9 mouse cellular contexts compared by ENCODE assay signal in the genomic region with DNA sequence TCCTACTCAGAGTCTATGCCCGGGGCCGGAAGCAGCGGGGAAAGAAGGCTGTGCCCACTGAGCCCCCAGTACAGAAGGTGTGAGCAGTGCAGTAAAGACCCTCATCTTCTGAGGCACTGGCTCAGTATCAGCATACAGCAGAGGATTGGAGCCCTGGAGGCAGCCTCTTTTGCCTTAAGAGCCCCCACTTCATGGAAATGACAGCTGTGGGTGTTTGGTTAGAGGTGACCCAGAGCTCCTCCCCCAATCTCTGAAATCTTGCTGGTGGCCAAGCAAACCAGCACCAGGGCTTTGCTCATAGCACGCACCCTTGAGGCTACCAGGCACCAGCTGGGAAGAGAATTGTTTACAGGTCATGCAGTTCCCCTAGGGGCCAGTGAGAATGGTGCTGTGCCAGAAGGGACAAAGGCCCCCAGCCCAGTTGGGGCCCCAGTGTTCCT. TPM values are rescaled to one million over a fixed set of nuclear protein-coding genes. Genes with fewer than 3 reads are reported as not detected.
DNase-seq lines count a peak whose midpoint lies in the region; ATAC-seq and TF ChIP-seq lines count a peak whose summit lies in the region.
"Had no signal": no experiment of that assay in that cellular context is flagged by ENCODE, and none has a peak within 500 bp of the region (broad histone marks: within the 10 kb centered on the region; RNA-seq: fewer than 3 reads in every experiment).

No protein-coding gene starts in this region.

- H3K36me3 ChIP-seq in heart, embryonic 11.5 days (ENCODE audit: control insufficient read depth, insufficient read depth, low read length) = peaks cover 44% of the 10 kb centered on the region
- peaks cover 55% of the 10 kb centered on the region for H3K36me3 ChIP-seq in stomach, embryonic 15.5 days
- H3K36me3 ChIP-seq in stomach, postnatal 0 days (ENCODE audit: control insufficient read depth, insufficient read depth, low read length) = peaks cover 40% of the 10 kb centered on the region
- peaks cover 62% of the 10 kb centered on the region for H3K36me3 ChIP-seq in hindbrain, embryonic 13.5 days

- H3K9ac ChIP-seq in heart, embryonic 11.5 days (ENCODE audit: low read depth, low read length) = no peak overlapping the region
- no peak overlapping the region for H3K9ac ChIP-seq in stomach, embryonic 15.5 days
- no peak overlapping the region for H3K9ac ChIP-seq in stomach, postnatal 0 days (ENCODE audit: low read length)
- peak overlapping the region; percentile 19; the same call in 1 of the 2 replicates for H3K9ac ChIP-seq in hindbrain, embryonic 13.5 days

- H3K4me3 ChIP-seq in heart, embryonic 11.5 days (ENCODE audit: low read depth, low read length) = no peak overlapping the region
- no peak overlapping the region for H3K4me3 ChIP-seq in stomach, embryonic 15.5 days (replicated peaks)
- H3K4me3 ChIP-seq in stomach, postnatal 0 days (ENCODE audit: low read depth, low read length) = no peak overlapping the region
- peak overlapping the region; percentile 8; the same call in 1 of the 2 replicates for H3K4me3 ChIP-seq in hindbrain, embryonic 13.5 days

- 27% methylated on average over 4 of the region's 4 CpGs for WGBS in heart, embryonic 11.5 days (ENCODE audit: insufficient replicate concordance)
- 33% methylated on average over 4 of the region's 4 CpGs for WGBS in stomach, embryonic 15.5 days
- 35% methylated on average over 4 of the region's 4 CpGs for WGBS in stomach, postnatal 0 days
- 45% methylated on average over 4 of the region's 4 CpGs for WGBS in hindbrain, embryonic 13.5 days

- no peak overlapping the region for H3K27ac ChIP-seq in heart, embryonic 11.5 days (ENCODE audit: low read depth, low read length)
- 0 out of 2 replicates have a peak overlapping the region, but pooled peaks have one; percentile 8 for H3K27ac ChIP-seq in stomach, embryonic 15.5 days
- no peak overlapping the region for H3K27ac ChIP-seq in stomach, postnatal 0 days (replicated peaks)
- peak overlapping the region; percentile 44 for H3K27ac ChIP-seq in hindbrain, embryonic 13.5 days

- peaks cover 23% of the 10 kb centered on the region for H3K4me1 ChIP-seq in heart, embryonic 11.5 days (ENCODE audit: control insufficient read depth, insufficient read depth, low read length)
- H3K4me1 ChIP-seq in stomach, embryonic 15.5 days = peaks cover 49% of the 10 kb centered on the region
- H3K4me1 ChIP-seq in stomach, postnatal 0 days (replicated peaks; ENCODE audit: control insufficient read depth, insufficient read depth) = no peaks in the 10 kb centered on the region; the same call in 1 of the 2 replicates
- H3K4me1 ChIP-seq in hindbrain, embryonic 13.5 days (replicated peaks) = peaks cover 73% of the 10 kb centered on the region

- no peaks in the 10 kb centered on the region for H3K27me3 ChIP-seq in heart, embryonic 11.5 days (ENCODE audit: control insufficient read depth, insufficient read depth, low read length)
- no peaks in the 10 kb centered on the region for H3K27me3 ChIP-seq in stomach, embryonic 15.5 days (replicated peaks)
- no peaks in the 10 kb centered on the region for H3K27me3 ChIP-seq in stomach, postnatal 0 days (ENCODE audit: control insufficient read depth, insufficient read depth, low read length)
- H3K27me3 ChIP-seq in hindbrain, embryonic 13.5 days = no peaks in the 10 kb centered on the region

- no peak for DNase-seq in heart, adult 8-10 months (ENCODE audit: low spot score)
- DNase-seq in stomach, postnatal 0 days (ENCODE audit: low spot score) = no peak
- peak; percentile 56 for DNase-seq in yolk sac, embryonic 10.5 days (ENCODE audit: low spot score)
- no peak for DNase-seq in kidney, adult 8-10 months
- DNase-seq in gastrocnemius, postnatal 4 days (ENCODE audit: low spot score in 2 of 2) = no peak

- TF ChIP-seq CTCF in stomach, postnatal 0 days (IDR thresholded peaks at IDR 0.05; ENCODE audit: low read depth) = no peak

- TF ChIP-seq EP300 in stomach, postnatal 0 days (optimal IDR thresholded peaks at IDR 0.05) = no peak

- H3K9me3 ChIP-seq in heart, embryonic 11.5 days (replicated peaks; ENCODE audit: control insufficient read depth, low read length) = no peaks in the 10 kb centered on the region
- H3K9me3 ChIP-seq in stomach, embryonic 15.5 days = no peaks in the 10 kb centered on the region
- no peaks in the 10 kb centered on the region for H3K9me3 ChIP-seq in stomach, postnatal 0 days (ENCODE audit: control insufficient read depth, low read length)
- no peaks in the 10 kb centered on the region for H3K9me3 ChIP-seq in hindbrain, embryonic 13.5 days

- ATAC-seq in heart, embryonic 11.5 days (replicated peaks; ENCODE audit: insufficient number of reproducible peaks, low FRiP score, low TSS enrichment) = 0 out of 2 replicates have a peak, but pooled peaks have one; percentile 9
- ATAC-seq in stomach, embryonic 15.5 days (ENCODE audit: insufficient read depth, low FRiP score, low read depth) = no peak
- ATAC-seq in stomach, postnatal 0 days (ENCODE audit: low FRiP score, low TSS enrichment) = no peak
- ATAC-seq in hindbrain, embryonic 13.5 days (ENCODE audit: low FRiP score) = no peak
- ATAC-seq: lung, postnatal 0 days had no signal

- H3K4me2 ChIP-seq in heart, embryonic 11.5 days = no peak overlapping the region
- H3K4me2 ChIP-seq in stomach, embryonic 15.5 days = no peak overlapping the region
- H3K4me2 ChIP-seq in stomach, postnatal 0 days (replicated peaks; ENCODE audit: low read depth) = no peak overlapping the region
- H3K4me2 ChIP-seq in hindbrain, embryonic 13.5 days = no peak overlapping the region

RNA-seq across cellular contexts. Expression of a gene that starts 3.5 kb away (rescaled TPM):
- polyA plus RNA-seq in heart, embryonic 11.5 days (2014; fragmentation: Nextera tagmentation; extraction: Ambion mirVana) = 87.2 and 91.0 TPM in 2 replicates
- total RNA-seq in heart, adult 8-10 months (2022) = 10 to 100 TPM; 23.1 to 27.9 (median 25.3) TPM
- polyA plus RNA-seq in stomach, embryonic 15.5 days (2015; fragmentation: Nextera tagmentation; extraction: Ambion mirVana) = 115 and 131 TPM in 2 replicates
- polyA plus RNA-seq in stomach, postnatal 0 days (2015; fragmentation: Nextera tagmentation; extraction: Ambion mirVana) = 72.7 and 76.8 TPM in 2 replicates
- 86.5 and 91.1 TPM in 2 replicates for polyA plus RNA-seq in hindbrain, embryonic 13.5 days (2015; fragmentation: Nextera tagmentation; extraction: Ambion mirVana)
- 10 to 100 TPM; 44.4 to 52.7 TPM for total RNA-seq in gastrocnemius, postnatal 4 days (2021)

RNA-seq across cellular contexts. Expression of a gene that starts 5.9 kb away (rescaled TPM):
- 1,458 and 1,495 TPM in 2 replicates for polyA plus RNA-seq in heart, embryonic 11.5 days (2014; fragmentation: Nextera tagmentation; extraction: Ambion mirVana)
- total RNA-seq in heart, adult 8-10 months (2022) = 1,000 to 10,000 TPM; 1,121 to 1,613 (median 1,357) TPM
- polyA plus RNA-seq in stomach, embryonic 15.5 days (2015; fragmentation: Nextera tagmentation; extraction: Ambion mirVana) = 1,532 and 1,551 TPM in 2 replicates
- 715 and 750 TPM in 2 replicates for polyA plus RNA-seq in stomach, postnatal 0 days (2015; fragmentation: Nextera tagmentation; extraction: Ambion mirVana)
- polyA plus RNA-seq in hindbrain, embryonic 13.5 days (2015; fragmentation: Nextera tagmentation; extraction: Ambion mirVana) = 1,593 and 1,619 TPM in 2 replicates
- total RNA-seq in gastrocnemius, postnatal 4 days (2021) = 1,000 to 10,000 TPM; 1,179 to 1,260 TPM

RNA-seq across cellular contexts. Expression of a gene that starts 11.7 kb away (rescaled TPM):
- 2.4 TPM in 2 replicates for polyA plus RNA-seq in heart, embryonic 11.5 days (2014; fragmentation: Nextera tagmentation; extraction: Ambion mirVana)
- 1 to 10 TPM in 3 of 4 experiments, under 1 TPM in 1; 0.65 to 1.5 (median 1.3) TPM for total RNA-seq in heart, adult 8-10 months (2022)
- 4.3 and 4.4 TPM in 2 replicates for polyA plus RNA-seq in stomach, embryonic 15.5 days (2015; fragmentation: Nextera tagmentation; extraction: Ambion mirVana)
- 1.6 and 2.0 TPM in 2 replicates for polyA plus RNA-seq in stomach, postnatal 0 days (2015; fragmentation: Nextera tagmentation; extraction: Ambion mirVana)
- 5.6 and 6.5 TPM in 2 replicates for polyA plus RNA-seq in hindbrain, embryonic 13.5 days (2015; fragmentation: Nextera tagmentation; extraction: Ambion mirVana)
- 1 to 10 TPM; 3.2 TPM for total RNA-seq in gastrocnemius, postnatal 4 days (2021)

RNA-seq across cellular contexts. Expression of a gene that starts 17.7 kb away (rescaled TPM):
- 1.00 and 1.0 TPM in 2 replicates for polyA plus RNA-seq in heart, embryonic 11.5 days (2014; fragmentation: Nextera tagmentation; extraction: Ambion mirVana)
- total RNA-seq in heart, adult 8-10 months (2022) = under 1 TPM in 1 of 4 experiments, not detected in 3; 0.09 TPM
- 2.3 and 2.5 TPM in 2 replicates for polyA plus RNA-seq in stomach, embryonic 15.5 days (2015; fragmentation: Nextera tagmentation; extraction: Ambion mirVana)
- polyA plus RNA-seq in stomach, postnatal 0 days (2015; fragmentation: Nextera tagmentation; extraction: Ambion mirVana) = 0.41 and 0.63 TPM in 2 replicates
- 26.6 and 27.3 TPM in 2 replicates for polyA plus RNA-seq in hindbrain, embryonic 13.5 days (2015; fragmentation: Nextera tagmentation; extraction: Ambion mirVana)
- under 1 TPM; 0.15 to 0.29 TPM for total RNA-seq in gastrocnemius, postnatal 4 days (2021)

RNA-seq across cellular contexts. Expression of a gene that starts 32.2 kb away (rescaled TPM):
- polyA plus RNA-seq in heart, embryonic 11.5 days (2014; fragmentation: Nextera tagmentation; extraction: Ambion mirVana) = 52.7 and 61.2 TPM in 2 replicates
- 10 to 100 TPM; 58.9 to 70.8 (median 66.9) TPM for total RNA-seq in heart, adult 8-10 months (2022)
- polyA plus RNA-seq in stomach, embryonic 15.5 days (2015; fragmentation: Nextera tagmentation; extraction: Ambion mirVana) = 83.4 and 88.9 TPM in 2 replicates
- polyA plus RNA-seq in stomach, postnatal 0 days (2015; fragmentation: Nextera tagmentation; extraction: Ambion mirVana) = 49.4 and 55.3 TPM in 2 replicates
- 33.7 and 38.2 TPM in 2 replicates for polyA plus RNA-seq in hindbrain, embryonic 13.5 days (2015; fragmentation: Nextera tagmentation; extraction: Ambion mirVana)
- total RNA-seq in gastrocnemius, postnatal 4 days (2021) = 100 to 1,000 TPM; 148 to 166 TPM

Comparison
In these comparisons a context has a peak if more than half of its experiments do, and no peak if none do; other contexts are left out.
1. H3K27ac ChIP-seq: peak in stomach, embryonic 15.5 days (single experiment) and hindbrain, embryonic 13.5 days (single experiment); none in heart, embryonic 11.5 days (single experiment) and stomach, postnatal 0 days (single experiment).